Mouse (Mus musculus): ENCODE measurements around the gene Cbln1. TPM values are rescaled to one million over a fixed set of nuclear protein-coding genes. Genes with fewer than 3 reads are reported as not detected.

Gene Cbln1
- 53.9 and 95.3 TPM in 2 replicates for polyA plus RNA-seq (2012; rRNA removed)

- peak; percentile 98 for DNase-seq (ENCODE audit: low read depth)
- TF ChIP-seq POLR2A (IDR thresholded peaks at IDR 0.05; ENCODE audit: borderline replicate concordance, extremely low read depth, insufficient read depth, insufficient read length, poor library complexity, severe bottlenecking): no peak; the same call in 1 of the 2 replicates
- peak; percentile 52 for TF ChIP-seq CTCF (IDR thresholded peaks at IDR 0.05; ENCODE audit: borderline replicate concordance, extremely low read depth, insufficient read depth, insufficient read length)
These were observed at the start of gene Cbln1 for GRCm38 (mm10) chr8:87472271-87473236. TSS of gene Cbln1 (minus strand) at chr8:87472609.

GRCm38 (mm10) chr8:87517132-87517531, 44.7 kb upstream of the Cbln1 start:
- no peak for TF ChIP-seq POLR2A (IDR thresholded peaks at IDR 0.05; ENCODE audit: borderline replicate concordance, extremely low read depth, insufficient read depth, insufficient read length, poor library complexity, severe bottlenecking)
- no peak for TF ChIP-seq CTCF (IDR thresholded peaks at IDR 0.05; ENCODE audit: borderline replicate concordance, extremely low read depth, insufficient read depth, insufficient read length)
- no peak for DNase-seq (ENCODE audit: low read depth)

- no peak for TF ChIP-seq POLR2A (IDR thresholded peaks at IDR 0.05; ENCODE audit: borderline replicate concordance, extremely low read depth, insufficient read depth, insufficient read length, poor library complexity, severe bottlenecking)
- no peak for TF ChIP-seq CTCF (IDR thresholded peaks at IDR 0.05; ENCODE audit: borderline replicate concordance, extremely low read depth, insufficient read depth, insufficient read length)
These were observed 41.4 kb upstream of the Cbln1 start for GRCm38 (mm10) chr8:87513796-87514195.

GRCm38 (mm10) chr8:87513350-87513749, 40.9 kb upstream of the Cbln1 start:
- no peak for TF ChIP-seq CTCF (IDR thresholded peaks at IDR 0.05; ENCODE audit: borderline replicate concordance, extremely low read depth, insufficient read depth, insufficient read length)
- TF ChIP-seq POLR2A (IDR thresholded peaks at IDR 0.05; ENCODE audit: borderline replicate concordance, extremely low read depth, insufficient read depth, insufficient read length, poor library complexity, severe bottlenecking): no peak
- DNase-seq (ENCODE audit: low read depth): no peak

More at GRCm38 (mm10) chr8:87513796-87514195, 41.4 kb upstream of the Cbln1 start:
- DNase-seq (ENCODE audit: low read depth): no peak

- DNase-seq (ENCODE audit: low read depth): no peak
- TF ChIP-seq POLR2A (IDR thresholded peaks at IDR 0.05; ENCODE audit: borderline replicate concordance, extremely low read depth, insufficient read depth, insufficient read length, poor library complexity, severe bottlenecking): no peak
- no peak for TF ChIP-seq CTCF (IDR thresholded peaks at IDR 0.05; ENCODE audit: borderline replicate concordance, extremely low read depth, insufficient read depth, insufficient read length)
These were observed 40.2 kb upstream of the Cbln1 start for GRCm38 (mm10) chr8:87512636-87513035.

- TF ChIP-seq CTCF (IDR thresholded peaks at IDR 0.05; ENCODE audit: borderline replicate concordance, extremely low read depth, insufficient read depth, insufficient read length) (no peak), POLR2A (IDR thresholded peaks at IDR 0.05; ENCODE audit: borderline replicate concordance, extremely low read depth, insufficient read depth, insufficient read length, poor library complexity, severe bottlenecking) (no peak)
- DNase-seq (ENCODE audit: low read depth): no peak
These were observed 34.6 kb upstream of the Cbln1 start for GRCm38 (mm10) chr8:87507046-87507445.

- no peak for TF ChIP-seq POLR2A (IDR thresholded peaks at IDR 0.05; ENCODE audit: borderline replicate concordance, extremely low read depth, insufficient read depth, insufficient read length, poor library complexity, severe bottlenecking)
- no peak for DNase-seq (ENCODE audit: low read depth)
These were observed 32.0 kb upstream of the Cbln1 start for GRCm38 (mm10) chr8:87504441-87504840.

- TF ChIP-seq CTCF (IDR thresholded peaks at IDR 0.05; ENCODE audit: borderline replicate concordance, extremely low read depth, insufficient read depth, insufficient read length) (no peak), POLR2A (IDR thresholded peaks at IDR 0.05; ENCODE audit: borderline replicate concordance, extremely low read depth, insufficient read depth, insufficient read length, poor library complexity, severe bottlenecking) (no peak)
- DNase-seq (ENCODE audit: low read depth): no peak
These were observed 30.3 kb upstream of the Cbln1 start for GRCm38 (mm10) chr8:87502684-87503083.

GRCm38 (mm10) chr8:87497641-87498040, 25.2 kb upstream of the Cbln1 start:
- no peak for TF ChIP-seq POLR2A (IDR thresholded peaks at IDR 0.05; ENCODE audit: borderline replicate concordance, extremely low read depth, insufficient read depth, insufficient read length, poor library complexity, severe bottlenecking)
- no peak for TF ChIP-seq CTCF (IDR thresholded peaks at IDR 0.05; ENCODE audit: borderline replicate concordance, extremely low read depth, insufficient read depth, insufficient read length)
- no peak for DNase-seq (ENCODE audit: low read depth)

- TF ChIP-seq CTCF (IDR thresholded peaks at IDR 0.05; ENCODE audit: borderline replicate concordance, extremely low read depth, insufficient read depth, insufficient read length) (no peak), POLR2A (IDR thresholded peaks at IDR 0.05; ENCODE audit: borderline replicate concordance, extremely low read depth, insufficient read depth, insufficient read length, poor library complexity, severe bottlenecking) (no peak)
- DNase-seq (ENCODE audit: low read depth): no peak
These were observed 24.1 kb upstream of the Cbln1 start for GRCm38 (mm10) chr8:87496511-87496910.

- no peak for DNase-seq (ENCODE audit: low read depth)
- TF ChIP-seq POLR2A (IDR thresholded peaks at IDR 0.05; ENCODE audit: borderline replicate concordance, extremely low read depth, insufficient read depth, insufficient read length, poor library complexity, severe bottlenecking): no peak
- peak; percentile 10; the same call in 1 of the 2 replicates for TF ChIP-seq CTCF (IDR thresholded peaks at IDR 0.05; ENCODE audit: borderline replicate concordance, extremely low read depth, insufficient read depth, insufficient read length)
These were observed 22.5 kb upstream of the Cbln1 start for GRCm38 (mm10) chr8:87494862-87495261.
